Mouse (Mus musculus): ENCODE data around the gene Plekha7. TPM values are rescaled to one million over a fixed set of nuclear protein-coding genes. Genes with fewer than 3 reads are reported as not detected.

Gene Plekha7
- polyA plus RNA-seq, 1 experiment from 2014 or later, result 4.2 TPM

DNA sequence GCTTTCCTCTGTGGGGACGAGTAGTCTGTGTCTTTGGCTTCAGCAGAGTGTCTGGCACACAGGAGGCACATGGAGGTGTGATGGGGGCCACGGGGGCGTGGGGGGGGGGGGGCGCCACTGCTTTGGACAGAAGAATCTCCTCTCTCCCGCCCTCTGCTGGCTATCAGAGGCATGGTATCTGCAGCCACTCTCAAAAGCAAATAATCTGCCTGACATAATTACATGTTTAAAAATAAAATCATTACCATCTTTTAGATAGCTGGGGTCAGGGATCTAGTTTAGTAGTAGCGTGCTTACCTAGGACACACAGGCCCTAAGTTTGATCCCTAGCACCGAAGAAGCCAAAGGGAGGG lies 60.8 kb downstream of the Plekha7 start:
- no peaks in the 10 kb centered on the region for H3K9me3 ChIP-seq (replicated peaks; ENCODE audit: control insufficient read depth, low read length)
- no peak overlapping the region for H3K4me2 ChIP-seq (ENCODE audit: low read depth, low read length)
- H3K4me3 ChIP-seq (ENCODE audit: low read depth, low read length), result no peak overlapping the region
- H3K27ac ChIP-seq (ENCODE audit: low read length), result no peak overlapping the region
- WGBS (ENCODE audit: insufficient replicate concordance), result 12% methylated on average over 7 of the region's 7 CpGs
- ATAC-seq (ENCODE audit: low read depth), result no peak
- no peak overlapping the region for H3K9ac ChIP-seq (ENCODE audit: low read depth, low read length)
- no peaks in the 10 kb centered on the region for H3K36me3 ChIP-seq (ENCODE audit: control insufficient read depth, insufficient read depth)
- H3K27me3 ChIP-seq (ENCODE audit: control insufficient read depth, insufficient read depth, low read depth, low read length), result no peaks in the 10 kb centered on the region
- H3K4me1 ChIP-seq (ENCODE audit: control insufficient read depth, low read depth, low read length), result no peaks in the 10 kb centered on the region

DNA sequence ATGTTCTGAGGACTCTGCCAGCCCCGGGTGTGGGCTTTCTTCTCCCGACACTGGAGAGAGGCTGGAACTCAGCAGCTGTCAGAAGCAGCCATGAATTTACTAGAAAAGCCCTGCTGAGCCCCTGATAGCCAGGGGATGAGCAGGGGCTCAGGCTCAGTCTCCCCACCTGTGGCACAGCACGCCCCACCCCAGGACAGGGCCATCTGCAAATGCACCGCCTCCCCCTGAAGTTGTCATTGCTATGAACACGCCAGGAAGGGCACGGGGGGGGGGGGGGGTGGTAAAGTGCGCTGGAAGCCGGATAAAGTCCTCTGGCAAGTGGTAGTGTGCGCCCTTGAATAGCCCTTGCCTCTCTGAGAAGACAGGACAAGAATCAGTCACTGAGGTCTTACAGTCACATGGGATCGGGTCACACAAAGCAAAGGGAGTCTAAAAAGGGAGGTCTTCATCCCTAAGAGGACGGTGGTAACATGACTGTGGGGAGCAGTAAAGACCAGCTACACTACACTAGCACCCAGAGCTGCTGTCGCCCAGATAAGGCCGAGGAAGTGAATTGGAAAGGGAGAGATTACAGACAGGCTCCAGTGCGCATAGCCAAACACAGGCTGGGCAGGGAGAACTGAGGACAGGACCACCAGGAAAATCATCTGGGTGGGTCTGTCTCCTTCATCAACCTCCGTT lies 61.3 kb downstream of the Plekha7 start:
- no peak overlapping the region for H3K9ac ChIP-seq (ENCODE audit: low read depth, low read length)
- H3K4me1 ChIP-seq (ENCODE audit: control insufficient read depth, low read depth, low read length), result no peaks in the 10 kb centered on the region
- WGBS (ENCODE audit: insufficient replicate concordance), result 23% methylated on average over 14 of the region's 15 CpGs
- no peak for ATAC-seq (ENCODE audit: low read depth)
- no peaks in the 10 kb centered on the region for H3K9me3 ChIP-seq (replicated peaks; ENCODE audit: control insufficient read depth, low read length)
- no peak overlapping the region for H3K4me2 ChIP-seq (ENCODE audit: low read depth, low read length)
- H3K27ac ChIP-seq (ENCODE audit: low read length), result no peak overlapping the region
- H3K36me3 ChIP-seq (ENCODE audit: control insufficient read depth, insufficient read depth), result no peaks in the 10 kb centered on the region
- H3K4me3 ChIP-seq (ENCODE audit: low read depth, low read length), result no peak overlapping the region
- H3K27me3 ChIP-seq (ENCODE audit: control insufficient read depth, insufficient read depth, low read depth, low read length), result no peaks in the 10 kb centered on the region

- 27% methylated on average over 15 of the region's 15 CpGs for WGBS (ENCODE audit: insufficient replicate concordance)
- H3K9ac ChIP-seq (ENCODE audit: low read depth, low read length), result no peak overlapping the region
- no peak overlapping the region for H3K4me3 ChIP-seq (ENCODE audit: low read depth, low read length)
- H3K9me3 ChIP-seq (replicated peaks; ENCODE audit: control insufficient read depth, low read length), result no peaks in the 10 kb centered on the region
- ATAC-seq (ENCODE audit: low read depth), result no peak
- H3K27ac ChIP-seq (ENCODE audit: low read length), result no peak overlapping the region
- no peaks in the 10 kb centered on the region for H3K4me1 ChIP-seq (ENCODE audit: control insufficient read depth, low read depth, low read length)
- no peak overlapping the region for H3K4me2 ChIP-seq (ENCODE audit: low read depth, low read length)
- H3K27me3 ChIP-seq (ENCODE audit: control insufficient read depth, insufficient read depth, low read depth, low read length), result no peaks in the 10 kb centered on the region
- no peaks in the 10 kb centered on the region for H3K36me3 ChIP-seq (ENCODE audit: control insufficient read depth, insufficient read depth)
Measured at GRCm38 (mm10) chr7:116245815-116246695, 62.1 kb downstream of the Plekha7 start.

DNA sequence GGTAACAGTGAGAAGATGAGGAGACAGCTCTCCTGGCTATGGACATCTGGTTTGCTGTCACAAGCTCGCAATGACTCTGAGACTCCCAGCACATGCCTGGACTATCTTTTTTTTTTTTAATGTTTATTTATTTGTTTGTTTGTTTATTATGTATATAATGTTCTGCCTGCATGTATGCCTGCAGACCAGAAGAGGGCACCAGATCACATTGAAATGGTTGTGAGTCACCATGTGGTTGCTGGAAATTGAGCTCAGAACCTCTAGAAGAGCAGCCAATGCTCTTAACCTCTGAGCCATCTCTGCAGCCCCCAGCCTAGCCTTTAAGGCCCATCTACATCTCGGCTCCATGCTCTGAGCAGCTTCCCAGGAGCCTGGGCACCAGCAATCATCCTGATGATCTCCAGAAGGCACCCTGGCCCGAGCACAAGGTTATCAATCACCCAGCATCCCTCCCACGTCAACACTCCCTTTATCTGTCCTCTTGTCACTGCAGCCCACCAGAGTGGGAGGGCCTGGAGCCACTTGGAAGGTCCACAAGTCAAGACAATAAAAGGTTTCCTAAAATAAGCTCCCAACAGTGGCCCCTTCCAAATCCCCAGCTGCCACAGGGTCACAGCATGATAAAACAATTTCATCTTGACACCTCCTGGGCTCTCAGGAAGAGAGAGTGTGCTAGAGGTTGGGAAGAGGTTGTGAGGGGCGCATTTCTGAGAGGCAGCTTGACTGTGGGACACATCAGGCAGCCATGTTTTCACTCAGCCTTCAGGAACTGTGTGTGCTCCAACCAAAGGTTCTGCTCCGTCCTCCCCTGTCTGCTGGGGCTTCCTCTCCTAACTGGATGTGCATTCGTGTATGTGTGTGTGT lies 63.6 kb downstream of the Plekha7 start:
- Histone ChIP-seq H3K4me2 (ENCODE audit: low read depth, low read length) (no peak overlapping the region), H3K4me3 (ENCODE audit: low read depth, low read length) (no peak overlapping the region), H3K27ac (ENCODE audit: low read length) (no peak overlapping the region), H3K9me3 (replicated peaks; ENCODE audit: control insufficient read depth, low read length) (no peaks in the 10 kb centered on the region), H3K4me1 (ENCODE audit: control insufficient read depth, low read depth, low read length) (no peaks in the 10 kb centered on the region), H3K27me3 (ENCODE audit: control insufficient read depth, insufficient read depth, low read depth, low read length) (no peaks in the 10 kb centered on the region), H3K36me3 (ENCODE audit: control insufficient read depth, insufficient read depth) (no peaks in the 10 kb centered on the region), H3K9ac (ENCODE audit: low read depth, low read length) (no peak overlapping the region)
- 32% methylated on average over 7 of the region's 7 CpGs for WGBS (ENCODE audit: insufficient replicate concordance)
- ATAC-seq (ENCODE audit: low read depth), result no peak

DNA sequence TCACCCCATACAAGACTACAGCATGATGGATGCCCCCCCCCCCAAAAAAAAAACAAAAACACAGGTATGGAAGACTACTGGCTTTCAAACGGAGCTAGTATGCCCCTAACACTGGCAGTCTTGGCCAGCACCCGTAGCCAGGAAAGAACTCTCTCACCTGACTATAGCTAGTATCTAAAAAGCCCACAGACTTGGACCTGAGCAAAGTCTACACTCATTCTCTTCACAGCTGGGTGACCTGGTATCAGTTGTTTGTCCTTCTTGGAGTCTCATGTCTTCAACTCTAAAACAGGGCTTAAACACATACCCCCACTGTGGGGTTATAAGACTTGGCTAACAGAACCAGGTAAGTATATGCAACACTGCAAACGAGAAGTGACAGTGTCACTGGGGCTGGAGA lies 65.4 kb downstream of the Plekha7 start:
- Histone ChIP-seq H3K27ac (ENCODE audit: low read length) (no peak overlapping the region), H3K9ac (ENCODE audit: low read depth, low read length) (no peak overlapping the region), H3K9me3 (replicated peaks; ENCODE audit: control insufficient read depth, low read length) (no peaks in the 10 kb centered on the region), H3K4me1 (ENCODE audit: control insufficient read depth, low read depth, low read length) (no peaks in the 10 kb centered on the region), H3K4me3 (ENCODE audit: low read depth, low read length) (no peak overlapping the region), H3K4me2 (ENCODE audit: low read depth, low read length) (no peak overlapping the region), H3K36me3 (ENCODE audit: control insufficient read depth, insufficient read depth) (no peaks in the 10 kb centered on the region), H3K27me3 (ENCODE audit: control insufficient read depth, insufficient read depth, low read depth, low read length) (peaks cover 1% of the 10 kb centered on the region)
- ATAC-seq (ENCODE audit: low read depth), result no peak
- 55% methylated on average over 3 of the region's 3 CpGs for WGBS (ENCODE audit: insufficient replicate concordance)

DNA sequence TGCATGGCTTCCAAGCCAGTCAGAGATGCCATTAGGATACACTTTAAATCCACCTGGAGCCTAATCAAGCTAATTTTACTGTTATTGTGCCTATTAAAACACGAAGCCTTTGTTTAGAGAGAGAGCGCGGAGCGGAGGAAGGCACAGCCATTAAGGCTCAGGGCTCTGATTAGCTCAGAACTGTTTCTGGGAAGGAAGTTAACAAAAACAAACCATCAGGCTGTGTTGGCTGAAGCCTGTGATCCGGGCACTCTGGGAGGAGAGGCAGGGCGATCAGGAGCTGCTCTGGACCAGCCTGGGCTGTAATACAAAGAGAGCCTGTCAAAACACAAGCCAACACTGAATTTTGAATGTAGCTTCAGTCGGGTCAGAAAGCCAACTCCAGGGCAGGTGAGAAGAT lies 66.6 kb downstream of the Plekha7 start:
- Histone ChIP-seq H3K4me1 (ENCODE audit: control insufficient read depth, low read depth, low read length) (no peaks in the 10 kb centered on the region), H3K36me3 (ENCODE audit: control insufficient read depth, insufficient read depth) (no peaks in the 10 kb centered on the region), H3K4me3 (ENCODE audit: low read depth, low read length) (no peak overlapping the region), H3K27ac (ENCODE audit: low read length) (no peak overlapping the region), H3K27me3 (ENCODE audit: control insufficient read depth, insufficient read depth, low read depth, low read length) (peaks cover 11% of the 10 kb centered on the region), H3K9ac (ENCODE audit: low read depth, low read length) (no peak overlapping the region), H3K4me2 (ENCODE audit: low read depth, low read length) (no peak overlapping the region), H3K9me3 (replicated peaks; ENCODE audit: control insufficient read depth, low read length) (no peaks in the 10 kb centered on the region)
- no peak for ATAC-seq (ENCODE audit: low read depth)
- 43% methylated on average over 7 of the region's 7 CpGs for WGBS (ENCODE audit: insufficient replicate concordance)

DNA sequence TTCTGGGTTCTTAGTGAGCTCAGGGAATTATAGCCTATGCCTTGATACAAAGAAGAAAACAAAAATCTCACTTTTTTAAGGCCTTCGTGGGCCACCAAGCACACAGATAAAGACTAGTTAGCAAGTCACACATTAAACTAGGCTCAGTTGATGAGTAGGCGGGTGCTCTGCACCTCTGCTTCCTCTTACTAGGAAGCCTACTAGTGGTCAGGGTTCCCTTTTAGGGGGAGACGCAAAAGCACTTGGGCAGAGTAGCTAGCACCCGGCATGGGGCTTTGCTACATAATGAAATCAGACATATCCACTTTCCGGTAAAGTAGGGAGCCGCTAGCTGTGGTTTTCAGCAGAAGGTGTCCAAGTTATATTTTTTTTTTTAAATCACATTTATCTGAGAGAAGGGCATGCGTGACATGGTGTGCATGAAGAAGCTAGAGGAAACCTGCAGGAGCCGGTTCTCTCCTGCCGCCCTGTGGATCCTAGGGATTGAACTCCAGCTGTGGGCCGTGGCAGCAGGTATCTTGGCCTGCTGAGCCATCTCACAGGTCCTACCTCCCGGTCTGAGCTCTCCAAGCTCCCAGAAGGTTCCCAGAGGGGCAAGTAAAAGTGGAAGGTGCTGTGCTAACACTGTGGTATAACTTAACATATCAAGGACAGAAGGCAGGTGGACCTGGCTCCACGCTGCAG lies 67.2 kb downstream of the Plekha7 start:
- Histone ChIP-seq H3K27me3 (ENCODE audit: control insufficient read depth, insufficient read depth, low read depth, low read length) (peaks cover 11% of the 10 kb centered on the region), H3K4me1 (ENCODE audit: control insufficient read depth, low read depth, low read length) (peaks cover 4% of the 10 kb centered on the region), H3K27ac (ENCODE audit: low read length) (no peak overlapping the region), H3K9me3 (replicated peaks; ENCODE audit: control insufficient read depth, low read length) (no peaks in the 10 kb centered on the region), H3K4me2 (ENCODE audit: low read depth, low read length) (no peak overlapping the region), H3K36me3 (ENCODE audit: control insufficient read depth, insufficient read depth) (no peaks in the 10 kb centered on the region), H3K9ac (ENCODE audit: low read depth, low read length) (no peak overlapping the region), H3K4me3 (ENCODE audit: low read depth, low read length) (no peak overlapping the region)
- no peak for ATAC-seq (ENCODE audit: low read depth)
- WGBS (ENCODE audit: insufficient replicate concordance), result 40% methylated on average over 12 of the region's 12 CpGs

DNA sequence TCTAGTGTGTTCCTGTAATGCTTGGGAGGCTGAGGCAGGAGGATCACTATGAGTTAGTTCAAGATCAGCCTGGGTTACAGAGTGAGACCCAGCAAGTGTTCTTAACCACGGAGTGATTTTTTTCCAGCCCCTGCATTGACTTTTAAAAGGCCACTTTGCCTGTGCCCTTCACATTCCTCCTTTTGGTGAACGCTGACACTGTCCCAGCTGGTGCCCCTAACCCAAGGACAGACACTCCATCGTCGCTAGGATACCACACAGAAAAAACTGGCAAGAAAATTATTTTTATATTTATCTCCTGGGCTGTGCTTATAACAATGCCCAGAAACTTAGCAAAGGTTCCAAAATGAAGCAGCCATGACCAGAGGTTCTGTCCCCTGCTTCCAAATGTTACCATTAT lies 67.8 kb downstream of the Plekha7 start:
- Histone ChIP-seq H3K27me3 (ENCODE audit: control insufficient read depth, insufficient read depth, low read depth, low read length) (peaks cover 11% of the 10 kb centered on the region), H3K4me2 (ENCODE audit: low read depth, low read length) (no peak overlapping the region), H3K36me3 (ENCODE audit: control insufficient read depth, insufficient read depth) (no peaks in the 10 kb centered on the region), H3K4me1 (ENCODE audit: control insufficient read depth, low read depth, low read length) (peaks cover 7% of the 10 kb centered on the region), H3K9me3 (replicated peaks; ENCODE audit: control insufficient read depth, low read length) (no peaks in the 10 kb centered on the region), H3K4me3 (ENCODE audit: low read depth, low read length) (no peak overlapping the region), H3K9ac (ENCODE audit: low read depth, low read length) (no peak overlapping the region), H3K27ac (ENCODE audit: low read length) (no peak overlapping the region)
- ATAC-seq (ENCODE audit: low read depth), result no peak
- WGBS (ENCODE audit: insufficient replicate concordance), result 58% methylated on average over 4 of the region's 4 CpGs

All from liver, embryonic 16.5 days (tissue).